Mouse (Mus musculus) kidney, adult 8-10 months (tissue): ENCODE measurements around the gene Nrm.

Experiments used
- DNase-seq, 2 experiments: peaks; one replicate each; pipeline ENCODE4 v3.0.0; 2022

The Nrm gene

GRCm38 (mm10) chr17:35868165-35868820 is 7.2 kb downstream of the Nrm start:
- DNase-seq = no peak

- no peak for DNase-seq
These were observed 7.8 kb downstream of the Nrm start for GRCm38 (mm10) chr17:35868961-35869345.

- DNase-seq = peak in 1 of 2 experiments; percentile 36
These were observed 8.4 kb downstream of the Nrm start for GRCm38 (mm10) chr17:35869346-35870067.

- peak; percentile 57 to 60 for DNase-seq
These were observed 9.2 kb downstream of the Nrm start for GRCm38 (mm10) chr17:35870151-35870883.

- no peak for DNase-seq
These were observed 10.0 kb downstream of the Nrm start for GRCm38 (mm10) chr17:35870884-35871696.

GRCm38 (mm10) chr17:35873774-35874519 is 12.8 kb downstream of the Nrm start:
- DNase-seq = peak; percentile 76 to 85

- peak; percentile 39 to 52 for DNase-seq
These were observed 13.6 kb downstream of the Nrm start for GRCm38 (mm10) chr17:35874721-35875120.

GRCm38 (mm10) chr17:35879245-35880057 is 18.3 kb downstream of the Nrm start, which contains the start of gene Dhx16:
Gene Dhx16, plus strand, starts transcription at chr17:35879819.
- DNase-seq = peak; percentile 94 to 96

GRCm38 (mm10) chr17:35882924-35883323 is 21.8 kb downstream of the Nrm start:
- no peak for DNase-seq

GRCm38 (mm10) chr17:35883777-35884176 is 22.7 kb downstream of the Nrm start:
- no peak for DNase-seq

- DNase-seq = no peak
These were observed 26.6 kb downstream of the Nrm start for GRCm38 (mm10) chr17:35887725-35888124.

- DNase-seq = peak; percentile 91 to 92
These were observed 35.9 kb downstream of the Nrm start, which contains the start of gene 2310061I04Rik for GRCm38 (mm10) chr17:35896781-35897643. Gene 2310061I04Rik, minus strand, starts transcription at chr17:35897431.

- peak in 1 of 2 experiments; percentile 34 for DNase-seq
These were observed 36.8 kb downstream of the Nrm start for GRCm38 (mm10) chr17:35897644-35898573.

- DNase-seq = no peak
These were observed 39.5 kb downstream of the Nrm start for GRCm38 (mm10) chr17:35900636-35901035.

- peak; percentile 64 to 79 for DNase-seq
These were observed 42.3 kb downstream of the Nrm start for GRCm38 (mm10) chr17:35903343-35903991.

- no peak for DNase-seq
These were observed 42.9 kb downstream of the Nrm start for GRCm38 (mm10) chr17:35903992-35904355.

- no peak for DNase-seq
These were observed 44.5 kb downstream of the Nrm start for GRCm38 (mm10) chr17:35905587-35905986.

- DNase-seq = no peak
These were observed 46.5 kb downstream of the Nrm start for GRCm38 (mm10) chr17:35907609-35908008.
